Mouse (Mus musculus) MEL (cell line): ENCODE measurements around the gene Pard3. TPM values are rescaled to one million over a fixed set of nuclear protein-coding genes. Genes with fewer than 3 reads are reported as not detected.

Source experiments
- DNase-seq: peaks from one replicate; pipeline ENCODE4 v3.0.0; 2011; ENCODE audit warnings: low read depth, low spot score
- H3K27ac ChIP-seq: 2 replicates; pipeline ENCODE4 v1.5.1; 2012; ENCODE audit warnings: low read depth, mild to moderate bottlenecking, control low read depth, low read length, moderate library complexity; ENCODE audit not compliant: control insufficient read depth
- H3K27me3 ChIP-seq, 2 experiments: fragments of 150-350 bp in 1 of 2; sonication (generic) in 1 of 2; 2 replicates each; pipeline ENCODE4 v1.6.1; 2012; ENCODE audit warnings: low read length in 2 of 2, mild to moderate bottlenecking in 2 of 2, improper control_type of control experiment in 1 of 2, moderate library complexity in 1 of 2; ENCODE audit not compliant: insufficient read depth in 2 of 2, control insufficient read depth in 1 of 2
- H3K36me3 ChIP-seq, 2 experiments: 2 replicates each; pipeline ENCODE4 v1.6.1; 2012 to 2014; ENCODE audit warnings: low read length in 2 of 2, improper control_type of control experiment in 1 of 2, inconsistent platforms in 1 of 2, mild to moderate bottlenecking in 1 of 2; ENCODE audit not compliant: insufficient read depth in 2 of 2, control insufficient read depth in 1 of 2
- H3K4me1 ChIP-seq, 2 experiments: fragments of 150-350 bp in 1 of 2; sonication (generic) in 1 of 2; 2 replicates each; pipeline ENCODE4 v1.6.1; 2012; ENCODE audit warnings: low read length in 2 of 2, improper control_type of control experiment in 1 of 2, mild to moderate bottlenecking in 1 of 2; ENCODE audit not compliant: insufficient read depth in 2 of 2, control insufficient read depth in 1 of 2
- H3K4me3 ChIP-seq, 2 experiments: fragments of 150-350 bp in 1 of 2; sonication (generic) in 1 of 2; 2 replicates each; pipeline ENCODE4 v1.5.1; 2012; ENCODE audit warnings: low read depth in 2 of 2, low read length in 2 of 2, mild to moderate bottlenecking in 2 of 2, moderate library complexity in 2 of 2, control low read depth in 1 of 2, improper control_type of control experiment in 1 of 2; ENCODE audit not compliant: control insufficient read depth in 1 of 2, insufficient read depth in 1 of 2
- H3K79me2 ChIP-seq: 2 replicates; pipeline ENCODE4 v1.6.1; 2012; ENCODE audit warnings: mild to moderate bottlenecking, low read length, moderate library complexity; ENCODE audit not compliant: control insufficient read depth, poor library complexity, insufficient read depth
- H3K9ac ChIP-seq: 2 replicates; pipeline ENCODE4 v1.6.1; 2012; ENCODE audit warnings: low read depth, mild to moderate bottlenecking, control low read depth, low read length, moderate library complexity; ENCODE audit not compliant: control insufficient read depth, poor library complexity, severe bottlenecking
- H3K9me3 ChIP-seq: fragments of 150-350 bp; sonication (generic); replicated peaks from 2 replicates; pipeline ENCODE4 v1.6.1; 2012; ENCODE audit warnings: mild to moderate bottlenecking, low read length, improper control_type of control experiment, moderate library complexity; ENCODE audit not compliant: insufficient read depth
- CHD1 ChIP-seq: IDR thresholded peaks from 2 replicates; pipeline ENCODE4 v1.6.1; 2012; ENCODE audit warnings: low read depth, mild to moderate bottlenecking, inconsistent platforms, low read length, improper control_type of control experiment
- CHD2 ChIP-seq: IDR thresholded peaks from 2 replicates; pipeline ENCODE4 v1.6.1; 2011; ENCODE audit warnings: low read length, improper control_type of control experiment
- CTCF ChIP-seq, 3 experiments: IDR thresholded peaks in 2 of 3; conservative IDR thresholded peaks in 1 of 3; 2 replicates each; pipeline ENCODE4 v1.5.1; 2011 to 2012; ENCODE audit warnings: low read length in 3 of 3, low read depth in 2 of 3, mild to moderate bottlenecking in 2 of 3, improper control_type of control experiment in 1 of 3, inconsistent platforms in 1 of 3, mixed read lengths in 1 of 3, moderate library complexity in 1 of 3; ENCODE audit not compliant: control insufficient read depth in 1 of 3, insufficient read depth in 1 of 3, poor library complexity in 1 of 3, severe bottlenecking in 1 of 3
- ELF1 ChIP-seq: IDR thresholded peaks from 2 replicates; pipeline ENCODE4 v1.6.1; 2014; ENCODE audit warnings: low read depth, mild to moderate bottlenecking, inconsistent platforms, low read length, improper control_type of control experiment, moderate library complexity
- ETS1 ChIP-seq: IDR thresholded peaks from 2 replicates; pipeline ENCODE4 v1.6.1; 2012; ENCODE audit warnings: low read depth, mild to moderate bottlenecking, inconsistent platforms, low read length, improper control_type of control experiment, moderate library complexity
- GATA1 ChIP-seq: IDR thresholded peaks from 2 replicates; pipeline ENCODE4 v1.6.1; 2011; ENCODE audit warnings: low read depth, low read length, improper control_type of control experiment
- JUND ChIP-seq: IDR thresholded peaks from 2 replicates; pipeline ENCODE4 v1.6.1; 2011; ENCODE audit warnings: low read depth, mild to moderate bottlenecking, improper control_type of control experiment, low read length
- KAT2A ChIP-seq: conservative IDR thresholded peaks from 2 replicates; pipeline ENCODE4 v1.6.1; 2012; ENCODE audit warnings: low read depth, low read length, improper control_type of control experiment, inconsistent platforms
- MAFK ChIP-seq: IDR thresholded peaks from 2 replicates; pipeline ENCODE4 v1.6.1; 2011; ENCODE audit warnings: low read depth, mild to moderate bottlenecking, low read length, improper control_type of control experiment, borderline replicate concordance
- MAX ChIP-seq: IDR thresholded peaks from 2 replicates; pipeline ENCODE4 v1.6.1; 2011; ENCODE audit warnings: low read length, improper control_type of control experiment
- MAZ ChIP-seq: IDR thresholded peaks from 2 replicates; pipeline ENCODE4 v1.6.1; 2012; ENCODE audit warnings: low read depth, mild to moderate bottlenecking, inconsistent platforms, low read length, improper control_type of control experiment
- MEF2A ChIP-seq: IDR thresholded peaks from 2 replicates; pipeline ENCODE4 v1.6.1; 2014; ENCODE audit warnings: low read depth, mild to moderate bottlenecking, inconsistent platforms, low read length, improper control_type of control experiment; ENCODE audit not compliant: poor library complexity, insufficient replicate concordance, severe bottlenecking; ENCODE audit errors: extremely low read depth
- MYB ChIP-seq: IDR thresholded peaks from 2 replicates; pipeline ENCODE4 v1.6.1; 2011; ENCODE audit warnings: mild to moderate bottlenecking, low read depth, low read length, improper control_type of control experiment
- MYC ChIP-seq: IDR thresholded peaks from 2 replicates; pipeline ENCODE4 v1.6.1; 2011; ENCODE audit warnings: low read depth, mild to moderate bottlenecking, low read length, improper control_type of control experiment, moderate library complexity
- NELFE ChIP-seq: IDR thresholded peaks from 2 replicates; pipeline ENCODE4 v1.6.1; 2011; ENCODE audit warnings: low read depth, low read length, improper control_type of control experiment
- POLR2A ChIP-seq, 2 experiments: IDR thresholded peaks; 2 replicates each; pipeline ENCODE4 v1.6.1; 2011 to 2012; ENCODE audit warnings: low read length in 2 of 2, mild to moderate bottlenecking in 2 of 2, control low read depth in 1 of 2, improper control_type of control experiment in 1 of 2, low read depth in 1 of 2, moderate library complexity in 1 of 2; ENCODE audit not compliant: control insufficient read depth in 1 of 2, insufficient read depth in 1 of 2, poor library complexity in 1 of 2
- POLR2AphosphoS2 ChIP-seq: IDR thresholded peaks from 2 replicates; pipeline ENCODE4 v1.6.1; 2011; ENCODE audit warnings: low read length, improper control_type of control experiment
- RAD21 ChIP-seq: IDR thresholded peaks from 2 replicates; pipeline ENCODE4 v1.6.1; 2011; ENCODE audit warnings: mild to moderate bottlenecking, low read depth, low read length, improper control_type of control experiment
- RCOR1 ChIP-seq: IDR thresholded peaks from 2 replicates; pipeline ENCODE4 v1.6.1; 2012; ENCODE audit warnings: low read depth, mild to moderate bottlenecking, inconsistent platforms, low read length, improper control_type of control experiment
- SMC3 ChIP-seq: IDR thresholded peaks from 2 replicates; pipeline ENCODE4 v1.6.1; 2011; ENCODE audit warnings: low read depth, low read length, improper control_type of control experiment
- TBP ChIP-seq: IDR thresholded peaks from 2 replicates; pipeline ENCODE4 v1.8.0; 2011; ENCODE audit warnings: low read depth, low read length, improper control_type of control experiment
- USF1 ChIP-seq: IDR thresholded peaks from 2 replicates; pipeline ENCODE4 v1.6.1; 2014; ENCODE audit warnings: low read depth, mild to moderate bottlenecking, inconsistent platforms, low read length, improper control_type of control experiment, moderate library complexity
- USF2 ChIP-seq, 2 experiments: IDR thresholded peaks; 2 replicates each; pipeline ENCODE4 v1.6.1; 2011 to 2012; ENCODE audit warnings: improper control_type of control experiment in 2 of 2, low read length in 2 of 2, borderline replicate concordance in 1 of 2, inconsistent platforms in 1 of 2, low read depth in 1 of 2, mild to moderate bottlenecking in 1 of 2; ENCODE audit not compliant: insufficient read depth in 1 of 2
- ZC3H11A ChIP-seq: IDR thresholded peaks from 2 replicates; pipeline ENCODE4 v1.6.1; 2012; ENCODE audit warnings: low read depth, mild to moderate bottlenecking, inconsistent platforms, low read length, improper control_type of control experiment
- ZMIZ1 ChIP-seq: IDR thresholded peaks from 2 replicates; pipeline ENCODE4 v1.6.1; 2012; ENCODE audit warnings: low read depth, mild to moderate bottlenecking, inconsistent platforms, low read length, improper control_type of control experiment, moderate library complexity
- ZNF384 ChIP-seq: IDR thresholded peaks from 2 replicates; pipeline ENCODE4 v1.6.1; 2012; ENCODE audit warnings: low read depth, mild to moderate bottlenecking, inconsistent platforms, low read length, improper control_type of control experiment
- polyA plus RNA-seq, 2 experiments: library from polyadenylated mRNA; stranded (reverse) in 1 of 2; unstranded in 1 of 2; fragments of >175 nt in 1 of 2; fragments of >200 nt in 1 of 2; gene quantifications; 2 replicates each; pipeline versions ENCODE4 v1.2.1 to v1.2.4; 2012; ENCODE audit warnings: low replicate concordance in 2 of 2, low read depth in 1 of 2; ENCODE audit not compliant: insufficient read length in 2 of 2, insufficient read depth in 1 of 2, missing spikeins in 1 of 2
- total RNA-seq: library from RNA; depleted of rRNA; stranded (reverse); fragments of 300-350 nt; gene quantifications from 2 replicates; pipeline ENCODE4 v1.2.3, GENCODE M21; 2012

The Pard3 gene
- total and polyA plus RNA-seq, 3 experiments: not detected

- TF ChIP-seq MAZ (no peak), RCOR1 (no peak), MAFK (no peak), CHD1 (no peak), POLR2AphosphoS2 (no peak), RAD21 (no peak)
- H3K27me3 ChIP-seq: no peaks in the 10 kb centered on the region
- no peak for DNase-seq
- H3K36me3 ChIP-seq: no peaks in the 10 kb centered on the region
- H3K79me2 ChIP-seq: no peaks in the 10 kb centered on the region
- H3K9ac ChIP-seq: no peak overlapping the region
- H3K27ac ChIP-seq: no peak overlapping the region
- H3K9me3 ChIP-seq: no peaks in the 10 kb centered on the region
- H3K4me1 ChIP-seq: no peaks in the 10 kb centered on the region
- no peak overlapping the region for H3K4me3 ChIP-seq
Measured at GRCm38 (mm10) chr8:127104616-127105015, 40.9 kb downstream of the Pard3 start.

- no peaks in the 10 kb centered on the region for H3K27me3 ChIP-seq
- no peaks in the 10 kb centered on the region for H3K9me3 ChIP-seq
- no peaks in the 10 kb centered on the region for H3K4me1 ChIP-seq
- H3K79me2 ChIP-seq: no peaks in the 10 kb centered on the region
- no peak for DNase-seq
- H3K27ac ChIP-seq: no peak overlapping the region
- H3K4me3 ChIP-seq: no peak overlapping the region
- H3K9ac ChIP-seq: no peak overlapping the region
- TF ChIP-seq MAZ: no peak
- TF ChIP-seq MAX: no peak
- TF ChIP-seq USF1: no peak
- TF ChIP-seq RAD21: no peak
- no peak for TF ChIP-seq CTCF (IDR thresholded peaks at IDR 0.05 in 2 of 3, conservative IDR thresholded peaks at IDR 0.05 in 1 of 3; ENCODE audit: control insufficient read depth in 1 of 3, insufficient read depth in 1 of 3, low read depth in 2 of 3, low read length in 3 of 3, poor library complexity in 1 of 3, severe bottlenecking in 1 of 3)
- no peak for TF ChIP-seq MYC
- no peak for TF ChIP-seq TBP
- TF ChIP-seq SMC3: no peak
- no peak for TF ChIP-seq CHD2
- TF ChIP-seq MYB: no peak
- no peak for TF ChIP-seq ZMIZ1
- no peak for TF ChIP-seq ELF1
- TF ChIP-seq RCOR1: no peak
- H3K36me3 ChIP-seq: no peaks in the 10 kb centered on the region
Measured at GRCm38 (mm10) chr8:127107928-127108327, 44.2 kb downstream of the Pard3 start.

GRCm38 (mm10) chr8:127113209-127113608, 49.5 kb downstream of the Pard3 start:
- Histone ChIP-seq H3K9ac (no peak overlapping the region), H3K9me3 (no peaks in the 10 kb centered on the region), H3K4me3 (no peak overlapping the region), H3K4me1 (no peaks in the 10 kb centered on the region), H3K27me3 (no peaks in the 10 kb centered on the region), H3K36me3 (no peaks in the 10 kb centered on the region), H3K27ac (no peak overlapping the region), H3K79me2 (no peaks in the 10 kb centered on the region)
- TF ChIP-seq ZNF384: no peak
- TF ChIP-seq POLR2A (IDR thresholded peaks at IDR 0.05; ENCODE audit: control insufficient read depth in 1 of 2, insufficient read depth in 1 of 2, low read depth in 1 of 2, low read length in 2 of 2, poor library complexity in 1 of 2): no peak
- no peak for TF ChIP-seq SMC3
- TF ChIP-seq ZC3H11A: no peak
- TF ChIP-seq KAT2A: no peak
- no peak for TF ChIP-seq GATA1
- TF ChIP-seq MYC: no peak
- TF ChIP-seq RCOR1: no peak
- no peak for TF ChIP-seq POLR2AphosphoS2
- TF ChIP-seq JUND: no peak
- TF ChIP-seq ELF1: no peak
- TF ChIP-seq ETS1: no peak
- TF ChIP-seq NELFE: no peak
- no peak for TF ChIP-seq USF2 (IDR thresholded peaks at IDR 0.05; ENCODE audit: borderline replicate concordance in 1 of 2, insufficient read depth in 1 of 2, low read depth in 1 of 2, low read length in 2 of 2)
- no peak for TF ChIP-seq TBP
- TF ChIP-seq USF1: no peak
- no peak for TF ChIP-seq MEF2A
- no peak for DNase-seq
